Mouse (Mus musculus): ENCODE results near the gene Acot5. TPM values are rescaled to one million over a fixed set of nuclear protein-coding genes. Genes with fewer than 3 reads are reported as not detected.
"Not testable (repeated sequence)": the region's sequence is repeated elsewhere in the genome, so short reads cannot be mapped to it uniquely, and the experiment has no call there.

Gene Acot5
- total and polyA plus RNA-seq, 2 experiments from 2014 or later: 1.1 to 2.0 TPM

GRCm38 (mm10) chr12:84042248-84042647, 26.9 kb upstream of the Acot5 start:
- no peak for TF ChIP-seq CTCF (IDR thresholded peaks at IDR 0.05)
- Histone ChIP-seq H3K36me3 (ENCODE audit: insufficient read depth, low read length) (no peaks in the 10 kb centered on the region), H3K4me3 (ENCODE audit: low read depth, low read length) (no peak overlapping the region), H3K4me2 (ENCODE audit: low read depth, low read length, poor library complexity, severe bottlenecking) (no peak overlapping the region), H3K4me1 (ENCODE audit: insufficient read depth, low read length) (0 out of 2 replicates have a peak, but pooled peaks cover 3% of the 10 kb centered on the region), H3K9ac (replicated peaks; ENCODE audit: low read length, poor library complexity, severe bottlenecking) (no peak overlapping the region), H3K27ac (ENCODE audit: low read depth, low read length) (no peak overlapping the region), H3K9me3 (ENCODE audit: low read length) (no peaks in the 10 kb centered on the region), H3K27me3 (ENCODE audit: insufficient read depth, low read length) (no peaks in the 10 kb centered on the region)
- DNase-seq (ENCODE audit: low spot score) (no peak), ATAC-seq (ENCODE audit: low FRiP score) (no peak)
- 91% methylated on average over 5 of the region's 5 CpGs for WGBS

- Histone ChIP-seq H3K9ac (replicated peaks; ENCODE audit: low read length, poor library complexity, severe bottlenecking) (no peak overlapping the region), H3K27ac (ENCODE audit: low read depth, low read length) (no peak overlapping the region), H3K4me3 (ENCODE audit: low read depth, low read length) (no peak overlapping the region), H3K4me1 (ENCODE audit: insufficient read depth, low read length) (no peaks in the 10 kb centered on the region), H3K9me3 (ENCODE audit: low read length) (no peaks in the 10 kb centered on the region), H3K27me3 (ENCODE audit: insufficient read depth, low read length) (no peaks in the 10 kb centered on the region), H3K36me3 (ENCODE audit: insufficient read depth, low read length) (no peaks in the 10 kb centered on the region), H3K4me2 (ENCODE audit: low read depth, low read length, poor library complexity, severe bottlenecking) (no peak overlapping the region)
- 44% methylated on average over 2 of the region's 2 CpGs for WGBS
- ATAC-seq (ENCODE audit: low FRiP score): no peak
- DNase-seq (ENCODE audit: low spot score): no peak
- no peak for TF ChIP-seq CTCF (IDR thresholded peaks at IDR 0.05)
These were observed 25.1 kb upstream of the Acot5 start for GRCm38 (mm10) chr12:84044045-84044444.

GRCm38 (mm10) chr12:84046906-84047305, 22.2 kb upstream of the Acot5 start:
- Histone ChIP-seq H3K9ac (replicated peaks; ENCODE audit: low read length, poor library complexity, severe bottlenecking) (no peak overlapping the region), H3K4me2 (ENCODE audit: low read depth, low read length, poor library complexity, severe bottlenecking) (no peak overlapping the region), H3K27me3 (ENCODE audit: insufficient read depth, low read length) (no peaks in the 10 kb centered on the region), H3K4me3 (ENCODE audit: low read depth, low read length) (no peak overlapping the region), H3K4me1 (ENCODE audit: insufficient read depth, low read length) (no peaks in the 10 kb centered on the region), H3K27ac (ENCODE audit: low read depth, low read length) (no peak overlapping the region), H3K36me3 (ENCODE audit: insufficient read depth, low read length) (no peaks in the 10 kb centered on the region), H3K9me3 (ENCODE audit: low read length) (no peaks in the 10 kb centered on the region)
- TF ChIP-seq CTCF (IDR thresholded peaks at IDR 0.05): no peak
- no peak for ATAC-seq (ENCODE audit: low FRiP score)
- WGBS: 97% methylated on average over 1 of the region's 1 CpGs
- DNase-seq (ENCODE audit: low spot score): no peak

- H3K36me3 ChIP-seq (ENCODE audit: insufficient read depth, low read length); H3K27me3 ChIP-seq (ENCODE audit: insufficient read depth, low read length); ATAC-seq (ENCODE audit: low FRiP score); H3K4me1 ChIP-seq (ENCODE audit: insufficient read depth, low read length); H3K9ac ChIP-seq (replicated peaks; ENCODE audit: low read length, poor library complexity, severe bottlenecking); DNase-seq (ENCODE audit: low spot score); H3K9me3 ChIP-seq (ENCODE audit: low read length); H3K27ac ChIP-seq (ENCODE audit: low read depth, low read length); H3K4me2 ChIP-seq (ENCODE audit: low read depth, low read length, poor library complexity, severe bottlenecking); H3K4me3 ChIP-seq (ENCODE audit: low read depth, low read length): not testable (repeated sequence)
- WGBS: 89% methylated on average over 5 of the region's 5 CpGs
These were observed 18.4 kb upstream of the Acot5 start for GRCm38 (mm10) chr12:84050744-84051143.

GRCm38 (mm10) chr12:84051937-84052474, 17.1 kb upstream of the Acot5 start, which contains the start of gene Acot3:
Gene Acot3 (plus strand): TSS chr12:84052144.
- Histone ChIP-seq H3K4me2 (ENCODE audit: low read depth, low read length, poor library complexity, severe bottlenecking) (peak within 1 kb of the TSS; percentile 63), H3K4me3 (ENCODE audit: low read depth, low read length) (peak within 1 kb of the TSS; percentile 41), H3K9me3 (ENCODE audit: low read length) (no peaks in the 10 kb centered on the region), H3K9ac (replicated peaks; ENCODE audit: low read length, poor library complexity, severe bottlenecking) (no peak within 1 kb of the TSS), H3K27me3 (ENCODE audit: insufficient read depth, low read length) (0 out of 2 replicates have a peak, but pooled peaks cover 3% of the 10 kb centered on the region), H3K27ac (ENCODE audit: low read depth, low read length) (no peak within 1 kb of the TSS), H3K36me3 (ENCODE audit: insufficient read depth, low read length) (no peaks in the 10 kb centered on the region), H3K4me1 (ENCODE audit: insufficient read depth, low read length) (no peaks in the 10 kb centered on the region)
- TF ChIP-seq CTCF (IDR thresholded peaks at IDR 0.05): no peak
- ATAC-seq (ENCODE audit: low FRiP score) (no peak), DNase-seq (ENCODE audit: low spot score) (no peak)
- WGBS: 66% methylated on average over 5 of the region's 5 CpGs

- no peak for DNase-seq (ENCODE audit: low spot score)
- 84% methylated on average over 7 of the region's 7 CpGs for WGBS
- 0 out of 2 replicates have a peak, but pooled peaks cover 3% of the 10 kb centered on the region for H3K27me3 ChIP-seq (ENCODE audit: insufficient read depth, low read length)
- H3K4me3 ChIP-seq (ENCODE audit: low read depth, low read length): peak overlapping the region; percentile 41
- ATAC-seq (ENCODE audit: low FRiP score): no peak
- no peaks in the 10 kb centered on the region for H3K4me1 ChIP-seq (ENCODE audit: insufficient read depth, low read length)
- no peaks in the 10 kb centered on the region for H3K36me3 ChIP-seq (ENCODE audit: insufficient read depth, low read length)
- no peak overlapping the region for H3K9ac ChIP-seq (replicated peaks; ENCODE audit: low read length, poor library complexity, severe bottlenecking)
- no peaks in the 10 kb centered on the region for H3K9me3 ChIP-seq (ENCODE audit: low read length)
- no peak for TF ChIP-seq CTCF (IDR thresholded peaks at IDR 0.05)
- no peak overlapping the region for H3K27ac ChIP-seq (ENCODE audit: low read depth, low read length)
- peak overlapping the region; percentile 63 for H3K4me2 ChIP-seq (ENCODE audit: low read depth, low read length, poor library complexity, severe bottlenecking)
These were observed 16.5 kb upstream of the Acot5 start for GRCm38 (mm10) chr12:84052609-84053008.
